Mouse (Mus musculus) small intestine, adult 2 months (tissue): ENCODE measurements around the gene Tbc1d9b. TPM values are rescaled to one million over a fixed set of nuclear protein-coding genes. Genes with fewer than 3 reads are reported as not detected.

Source experiments
- H3K27ac ChIP-seq: fragments of 200-500 bp; 2 replicates; pipeline ENCODE4 v1.5.1; 2012; ENCODE audit warnings: low read depth, low read length, control low read depth, inconsistent platforms; ENCODE audit not compliant: insufficient read depth
- H3K27me3 ChIP-seq: fragments of 200-500 bp; 2 replicates; pipeline ENCODE4 v1.6.1; 2012; ENCODE audit warnings: mild to moderate bottlenecking, moderate library complexity, low read length, inconsistent platforms; ENCODE audit not compliant: control insufficient read depth, insufficient read depth
- H3K36me3 ChIP-seq: fragments of 200-500 bp; 2 replicates; pipeline ENCODE4 v1.6.1; 2012; ENCODE audit warnings: mild to moderate bottlenecking, low read length, control low read depth, inconsistent platforms; ENCODE audit not compliant: control insufficient read depth, insufficient read depth
- H3K4me1 ChIP-seq: fragments of 200-500 bp; 2 replicates; pipeline ENCODE4 v1.6.1; 2012; ENCODE audit warnings: low read length, inconsistent platforms, mixed read lengths; ENCODE audit not compliant: control insufficient read depth, insufficient read depth, insufficient read length
- H3K4me3 ChIP-seq: fragments of 200-500 bp; 2 replicates; pipeline ENCODE4 v1.5.1; 2012; ENCODE audit warnings: low read depth, mild to moderate bottlenecking, control low read depth, inconsistent platforms, low read length, moderate library complexity
- CTCF ChIP-seq: fragments of 200-500 bp; IDR thresholded peaks from 2 replicates; pipeline ENCODE4 v1.5.1; 2012; ENCODE audit warnings: low read depth, mild to moderate bottlenecking, control low read depth, inconsistent platforms, low read length, moderate library complexity, mixed read lengths; ENCODE audit not compliant: insufficient replicate concordance, insufficient read length; ENCODE audit errors: extremely low read depth
- POLR2A ChIP-seq: fragments of 200-500 bp; IDR thresholded peaks from 2 replicates; pipeline ENCODE4 v1.6.1; 2012; ENCODE audit warnings: low read depth, mild to moderate bottlenecking, control low read depth, inconsistent platforms, low read length, moderate library complexity
- WGBS: fragments of 180-500 bp; shearing (Covaris S2); methylation state at CpG from one replicate; pipeline ENCODE4 v1.1.7; 2018; 5-methylcytosine and 5-hydroxymethylcytosine counted together
- polyA plus RNA-seq: library from polyadenylated mRNA; depleted of rRNA; stranded (reverse); fragments of >200 nt; gene quantifications from 2 replicates; pipeline ENCODE4 v1.2.3, GENCODE M21; 2012

Gene Tbc1d9b
- polyA plus RNA-seq, 1 experiment, result 31.5 TPM

GRCm38 (mm10) chr11:50114329-50114728 is 16.9 kb upstream of the Tbc1d9b start:
- Histone ChIP-seq H3K27ac (no peak overlapping the region), H3K36me3 (no peaks in the 10 kb centered on the region), H3K4me1 (peaks cover 2% of the 10 kb centered on the region; the same call in 1 of the 2 replicates), H3K27me3 (no peaks in the 10 kb centered on the region), H3K4me3 (no peak overlapping the region)
- TF ChIP-seq CTCF (peak; percentile 93), POLR2A (no peak)
- 9% methylated on average over 5 of the region's 5 CpGs for WGBS

- WGBS, result 90% methylated on average over 8 of the region's 8 CpGs
- TF ChIP-seq CTCF, result no peak
- no peak for TF ChIP-seq POLR2A
- H3K36me3 ChIP-seq, result no peaks in the 10 kb centered on the region
- no peak overlapping the region for H3K27ac ChIP-seq
- no peaks in the 10 kb centered on the region for H3K27me3 ChIP-seq
- H3K4me3 ChIP-seq, result no peak overlapping the region
- no peaks in the 10 kb centered on the region for H3K4me1 ChIP-seq
Measured at GRCm38 (mm10) chr11:50122631-50123081, 8.5 kb upstream of the Tbc1d9b start.

- 11% methylated on average over 10 of the region's 10 CpGs for WGBS
- H3K4me3 ChIP-seq, result no peak overlapping the region
- no peak overlapping the region for H3K27ac ChIP-seq
- H3K4me1 ChIP-seq, result peaks cover 6% of the 10 kb centered on the region; the same call in 1 of the 2 replicates
- no peaks in the 10 kb centered on the region for H3K27me3 ChIP-seq
- TF ChIP-seq CTCF, result no peak
- no peak for TF ChIP-seq POLR2A
- H3K36me3 ChIP-seq, result no peaks in the 10 kb centered on the region
Measured at GRCm38 (mm10) chr11:50127781-50128180, 3.4 kb upstream of the Tbc1d9b start.

- H3K4me1 ChIP-seq, result peaks cover 6% of the 10 kb centered on the region; the same call in 1 of the 2 replicates
- H3K27me3 ChIP-seq, result no peaks in the 10 kb centered on the region
- 11% methylated on average over 10 of the region's 10 CpGs for WGBS
- peaks cover 12% of the 10 kb centered on the region; the same call in 1 of the 2 replicates for H3K36me3 ChIP-seq
- peak overlapping the region; percentile 77 for H3K27ac ChIP-seq
- H3K4me3 ChIP-seq, result peak overlapping the region; percentile 74
- TF ChIP-seq POLR2A, result no peak
Measured at GRCm38 (mm10) chr11:50131801-50132201, 605 bp downstream of the Tbc1d9b start.

- Histone ChIP-seq H3K36me3 (peaks cover 13% of the 10 kb centered on the region; the same call in 1 of the 2 replicates), H3K27me3 (no peaks in the 10 kb centered on the region), H3K4me3 (peak overlapping the region; percentile 74), H3K4me1 (peaks cover 6% of the 10 kb centered on the region; the same call in 1 of the 2 replicates), H3K27ac (no peak overlapping the region)
- TF ChIP-seq POLR2A, result no peak
- no peak for TF ChIP-seq CTCF
- 73% methylated on average over 6 of the region's 6 CpGs for WGBS
Measured at GRCm38 (mm10) chr11:50132265-50132664, 1.1 kb downstream of the Tbc1d9b start.

- TF ChIP-seq CTCF (no peak), POLR2A (no peak)
- Histone ChIP-seq H3K27ac (no peak overlapping the region), H3K27me3 (no peaks in the 10 kb centered on the region), H3K36me3 (peaks cover 15% of the 10 kb centered on the region; the same call in 1 of the 2 replicates), H3K4me3 (no peak overlapping the region), H3K4me1 (peaks cover 12% of the 10 kb centered on the region; the same call in 1 of the 2 replicates)
- WGBS, result 60% methylated on average over 10 of the region's 10 CpGs
Measured at GRCm38 (mm10) chr11:50134136-50134859, 3.1 kb downstream of the Tbc1d9b start.

- peak overlapping the region; percentile 34 for H3K4me3 ChIP-seq
- peaks cover 10% of the 10 kb centered on the region; the same call in 1 of the 2 replicates for H3K4me1 ChIP-seq
- peaks cover 36% of the 10 kb centered on the region for H3K36me3 ChIP-seq
- no peak for TF ChIP-seq POLR2A
- TF ChIP-seq CTCF, result no peak
- 66% methylated on average over 10 of the region's 10 CpGs for WGBS
- H3K27me3 ChIP-seq, result no peaks in the 10 kb centered on the region
- H3K27ac ChIP-seq, result 0 out of 2 replicates have a peak overlapping the region, but pooled peaks have one; percentile 26
Measured at GRCm38 (mm10) chr11:50138206-50138822, 7.1 kb downstream of the Tbc1d9b start.
